Mouse (Mus musculus) mouse trophoblast stem cell (cell line): Measurements from ENCODE around the gene Gphn.

Experiments used
- in situ Hi-C, 2 experiments: fragments of 300-500 bp; cut with MseI, MboI; formaldehyde crosslinking; loops; 2 replicates in 1 of 2; 3 replicates in 1 of 2; pipeline ENCODE4 v1.15.1; 2025

The Gphn gene

GRCm38 (mm10) chr12:78225707-78226518 is at the start of gene Gphn:
Gene Gphn, plus strand, starts transcription at chr12:78226379.
- in situ Hi-C loops = no loop called here

DNA sequence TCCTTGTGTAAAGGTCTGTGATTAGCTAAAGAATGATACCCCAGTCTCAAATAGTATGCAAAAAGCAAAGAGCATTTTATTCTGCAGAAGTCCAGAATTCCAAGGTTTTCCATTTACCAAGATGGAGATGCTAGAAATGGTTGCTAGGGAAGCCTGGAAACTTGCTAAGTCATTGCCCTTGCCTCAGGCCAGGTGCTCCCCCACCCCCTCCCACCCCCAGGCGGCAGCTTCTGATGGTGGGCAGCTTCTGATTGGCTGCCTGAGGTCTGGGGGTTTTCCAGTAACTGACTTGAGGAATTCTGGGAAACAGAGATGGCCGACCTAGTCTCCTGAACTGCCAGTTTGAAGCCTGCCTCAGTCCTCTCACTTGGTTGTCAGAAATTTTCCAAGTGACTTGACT is 44.7 kb upstream of the Gphn start:
- in situ Hi-C loops = no loop called here

DNA sequence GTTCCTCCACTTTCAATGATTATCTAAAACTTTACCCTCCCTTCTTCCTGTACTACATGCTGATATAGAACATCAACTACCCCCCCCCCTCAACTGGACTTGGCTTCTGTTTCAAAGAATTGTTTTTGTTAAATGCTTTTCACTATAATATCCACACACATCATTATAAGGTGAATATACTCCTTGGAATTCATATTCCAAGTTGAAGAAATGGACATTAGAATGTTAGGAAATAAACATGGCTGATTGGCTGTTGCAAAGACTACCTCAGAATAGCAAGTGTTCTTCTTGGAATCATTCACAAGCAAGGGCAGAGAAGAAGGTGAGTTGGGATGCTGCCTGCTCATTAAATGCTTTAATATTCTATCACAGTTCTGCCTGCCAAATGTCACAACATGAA is 32.2 kb upstream of the Gphn start, which contains the start of gene Gm6657:
Gene Gm6657, plus strand, starts transcription at position 301 of the 400 bp plus-strand sequence.
- in situ Hi-C loops = no loop called here

- in situ Hi-C loops = no loop called here
Observed at GRCm38 (mm10) chr12:78195368-78195767, 30.8 kb upstream of the Gphn start.

- in situ Hi-C loops = no loop called here
Observed at GRCm38 (mm10) chr12:78203646-78204045, 22.5 kb upstream of the Gphn start.

- in situ Hi-C loops = no loop called here
Observed at GRCm38 (mm10) chr12:78205915-78206570, 20.1 kb upstream of the Gphn start.

DNA sequence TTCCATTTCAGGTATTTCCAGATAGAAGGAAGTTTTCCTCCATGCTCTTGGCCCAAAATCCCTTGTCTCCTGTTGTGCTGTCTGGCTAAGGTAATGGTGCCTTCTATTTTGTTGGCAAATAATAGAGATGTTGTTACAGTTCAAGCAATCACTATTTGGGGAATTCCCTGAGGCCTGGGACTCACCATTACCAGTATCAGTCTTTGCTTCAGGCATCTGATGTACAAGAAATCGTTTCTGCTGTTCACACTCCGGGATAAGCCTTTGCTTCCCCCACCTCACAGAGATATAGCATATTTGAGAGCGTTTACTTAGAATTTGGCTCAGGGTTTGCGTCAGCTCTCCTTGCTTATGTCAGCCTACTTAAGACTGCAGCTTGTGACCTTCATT is 19.6 kb upstream of the Gphn start:
- in situ Hi-C loops = no loop called here

- in situ Hi-C loops = no loop called here
Observed at GRCm38 (mm10) chr12:78209856-78210255, 16.3 kb upstream of the Gphn start.

GRCm38 (mm10) chr12:78215490-78215889 is 10.7 kb upstream of the Gphn start:
- in situ Hi-C loops = no loop called here

GRCm38 (mm10) chr12:78219191-78219825 is 6.9 kb upstream of the Gphn start:
- in situ Hi-C loops = no loop called here

GRCm38 (mm10) chr12:78226519-78226875 is 318 bp downstream of the Gphn start:
- in situ Hi-C loops = no loop called here

GRCm38 (mm10) chr12:78227021-78227932 is 1.1 kb downstream of the Gphn start:
- in situ Hi-C loops = no loop called here

DNA sequence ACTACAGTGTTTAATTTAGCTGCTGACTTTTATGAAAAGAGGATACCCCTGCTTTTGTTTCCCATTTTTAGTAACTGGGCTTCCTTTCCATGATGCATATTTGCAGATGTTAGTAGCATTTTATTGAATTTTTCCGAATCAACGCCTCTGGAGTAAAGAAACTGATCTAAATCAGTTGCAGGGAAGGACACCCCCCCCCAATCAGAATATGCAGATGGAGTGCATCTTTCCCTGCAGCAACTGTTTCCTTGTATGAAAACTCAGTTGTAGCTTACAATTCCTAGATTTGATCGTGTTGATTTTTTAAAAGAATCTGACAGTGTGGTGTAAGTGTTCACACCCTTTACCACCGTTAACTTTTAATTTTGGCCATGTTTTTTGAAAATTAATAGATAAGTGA is 2.0 kb downstream of the Gphn start:
- in situ Hi-C loops = no loop called here

- in situ Hi-C loops = no loop called here
Observed at GRCm38 (mm10) chr12:78232560-78232959, 6.4 kb downstream of the Gphn start.

DNA sequence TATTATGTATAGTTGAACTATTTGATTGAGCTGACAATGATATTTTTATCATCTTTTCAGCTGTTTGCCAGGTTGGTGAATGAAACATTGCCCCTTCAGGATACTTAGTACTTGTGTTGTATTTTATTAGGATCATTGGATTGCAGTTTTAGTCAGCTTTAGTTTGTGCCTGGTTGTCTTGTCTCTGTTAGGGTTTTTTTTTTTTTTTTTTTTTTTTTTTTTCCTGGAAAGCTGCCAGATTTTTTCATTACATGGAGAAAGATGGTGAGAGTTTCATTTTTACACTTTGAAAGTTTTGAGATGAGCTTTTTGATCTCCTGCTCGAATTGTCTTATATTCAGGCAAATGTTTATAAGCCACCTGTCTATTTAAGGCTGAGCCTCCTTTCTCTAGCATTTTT is 22.2 kb downstream of the Gphn start:
- in situ Hi-C loops = no loop called here

DNA sequence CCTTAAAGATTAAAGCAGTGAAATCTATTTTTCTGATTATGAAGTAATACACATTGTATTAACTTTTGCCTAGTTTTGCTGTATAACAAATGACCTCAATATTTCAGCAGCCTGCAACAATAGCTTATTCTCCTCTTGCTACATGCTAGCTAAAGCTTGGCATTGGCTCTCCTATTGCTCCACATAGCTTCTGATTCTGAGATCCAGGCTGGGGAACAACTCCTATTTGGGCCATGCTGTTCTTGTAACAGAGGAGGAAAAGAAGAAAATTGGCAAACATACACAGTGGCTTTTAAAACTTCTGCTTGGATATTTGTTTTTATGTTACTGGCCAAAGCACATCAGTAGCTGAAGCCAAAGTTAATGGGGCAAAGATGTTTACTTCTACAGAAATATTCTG is 23.0 kb downstream of the Gphn start:
- in situ Hi-C loops = no loop called here

DNA sequence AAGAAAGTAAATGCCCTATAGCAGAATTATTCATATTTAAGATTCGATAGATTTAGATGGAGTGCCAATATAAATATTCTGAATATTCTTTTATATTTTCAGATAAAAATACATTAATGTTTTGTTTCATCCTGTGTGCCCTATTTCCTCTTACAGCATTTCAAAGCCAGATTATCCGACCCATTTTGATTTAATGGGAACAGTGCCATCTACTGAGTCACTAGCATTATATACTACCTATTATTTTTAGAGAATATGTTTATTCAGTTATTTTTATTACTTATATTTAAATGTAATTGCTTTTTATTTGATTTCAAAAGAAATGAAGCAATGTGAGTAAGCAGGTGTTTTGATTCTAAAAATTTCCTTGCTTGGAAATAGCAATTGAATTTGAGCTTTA is 51.2 kb downstream of the Gphn start:
- in situ Hi-C loops = no loop called here

- in situ Hi-C loops = no loop called here
Observed at GRCm38 (mm10) chr12:78290384-78290783, 64.2 kb downstream of the Gphn start.

DNA sequence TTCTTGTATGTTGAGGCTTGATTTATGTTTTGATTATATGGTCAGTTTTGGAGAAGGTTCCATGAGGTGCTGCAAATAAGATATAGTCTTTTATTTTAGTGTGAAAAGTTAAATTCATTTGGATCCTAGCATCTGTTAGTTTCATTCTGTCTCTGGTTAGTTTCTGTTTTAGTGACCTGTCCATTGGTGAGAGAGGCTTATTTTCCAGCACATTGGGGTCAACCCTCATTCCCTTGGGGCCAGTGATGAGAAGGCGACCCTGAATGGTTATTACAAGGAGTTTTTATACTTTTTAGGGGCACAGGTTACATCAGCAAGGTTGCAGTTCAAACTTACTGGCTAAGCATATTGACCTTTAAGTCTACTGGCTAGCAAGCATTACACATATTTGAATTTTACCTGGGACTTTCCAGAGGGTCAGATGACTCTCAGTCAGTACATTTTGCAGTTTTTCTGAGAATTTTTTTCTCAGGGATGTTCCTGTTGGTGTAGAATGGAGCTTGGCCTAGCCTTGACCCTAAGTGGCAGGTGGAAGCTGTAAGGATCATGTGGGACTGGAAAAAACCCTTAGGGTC is 72.7 kb downstream of the Gphn start:
- in situ Hi-C loops = no loop called here

DNA sequence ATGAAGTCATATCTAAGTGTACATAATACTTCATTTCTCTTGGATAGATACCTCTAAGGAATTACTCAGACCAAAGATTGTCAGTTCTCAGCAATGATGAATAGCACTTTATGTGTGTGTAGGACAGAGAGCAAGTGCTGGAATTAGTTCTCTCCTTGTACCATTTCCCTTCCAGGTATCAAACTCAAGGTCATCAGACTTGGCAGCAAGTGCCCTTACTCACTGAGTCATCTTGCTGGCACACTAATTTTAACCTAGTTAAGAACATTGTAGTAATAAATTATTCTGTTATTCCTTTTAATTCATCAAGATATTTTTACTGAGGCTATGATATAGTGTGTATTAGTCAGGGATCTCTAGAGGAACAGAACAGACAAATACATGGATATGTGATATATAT is 88.9 kb downstream of the Gphn start:
- in situ Hi-C loops = no loop called here

DNA sequence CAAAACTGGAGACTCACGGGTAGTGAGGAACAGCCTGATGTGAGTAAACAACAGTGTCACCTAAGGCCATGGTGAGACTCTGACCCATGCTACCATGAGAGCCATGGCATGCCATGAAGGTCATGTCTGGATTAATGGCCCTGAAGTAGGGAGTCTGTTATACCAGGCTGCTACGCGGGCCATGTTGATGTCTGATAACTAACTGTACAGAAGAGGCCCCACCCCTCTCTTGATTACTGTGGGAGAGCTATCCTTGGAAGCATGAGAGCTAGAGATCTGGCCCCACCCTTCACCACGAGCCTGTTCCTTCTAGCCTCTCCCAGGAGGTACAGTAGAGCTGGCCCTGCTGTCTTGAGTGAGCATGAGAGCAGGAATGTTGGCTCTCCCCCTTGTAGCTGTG is 101.8 kb downstream of the Gphn start:
- in situ Hi-C loops = no loop called here
